Mouse (Mus musculus) cerebellum, postnatal 36 days (tissue): ENCODE data around the gene Usp13.

Experiments
- DNase-seq, 2 experiments: peaks; one replicate each; pipeline ENCODE4 v3.0.0; 2021 to 2022; ENCODE audit warnings: mixed read lengths in 2 of 2

Gene Usp13

GRCm38 (mm10) chr3:32817357-32818326, at the start of gene Usp13:
Gene Usp13, plus strand, starts transcription at chr3:32817546.
- peak; percentile 71 to 73 for DNase-seq

- DNase-seq: no peak
Measured at GRCm38 (mm10) chr3:32770781-32771180, 46.6 kb upstream of the Usp13 start.

DNA sequence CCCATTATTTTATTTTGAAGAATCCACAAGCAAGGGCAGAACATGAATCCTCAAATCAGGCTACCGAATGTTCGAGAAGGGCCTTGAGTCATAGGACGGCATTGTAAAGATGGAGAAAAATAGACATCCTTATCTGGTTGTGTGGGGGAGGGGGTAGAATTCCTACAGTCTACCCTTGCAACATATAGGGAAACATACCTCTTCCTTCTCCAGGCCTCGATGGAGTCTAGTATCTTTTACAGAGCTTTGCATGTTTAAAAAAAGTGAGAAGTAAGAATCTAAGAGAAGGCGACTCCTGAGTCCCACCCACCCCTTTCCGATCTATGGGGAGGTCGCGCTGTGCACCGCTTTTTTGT, 367 bp upstream of the Usp13 start:
- DNase-seq: no peak

- DNase-seq: peak in 1 of 2 experiments; percentile 10
Measured at GRCm38 (mm10) chr3:32818327-32818900, 1.1 kb downstream of the Usp13 start.

DNA sequence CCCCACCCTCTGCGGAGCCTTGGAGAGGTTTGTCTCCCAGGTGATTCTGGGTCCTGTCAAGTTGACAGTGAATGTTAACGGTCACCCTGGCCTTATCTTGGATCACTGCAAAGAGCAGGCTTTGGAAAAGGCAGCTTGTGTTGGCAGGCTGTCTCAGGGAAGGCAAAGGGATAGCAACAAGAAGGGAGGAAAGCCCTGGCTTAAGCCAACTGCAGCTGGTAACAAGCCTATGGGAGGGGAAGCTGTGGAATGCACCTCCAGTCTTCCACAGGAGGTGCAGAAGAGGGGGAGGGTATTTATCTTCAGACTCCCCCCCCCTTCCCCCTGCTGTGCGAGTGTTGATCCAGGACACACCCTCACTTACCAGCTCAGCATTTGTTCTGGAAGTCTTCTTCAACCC, 5.3 kb downstream of the Usp13 start:
- no peak for DNase-seq

DNA sequence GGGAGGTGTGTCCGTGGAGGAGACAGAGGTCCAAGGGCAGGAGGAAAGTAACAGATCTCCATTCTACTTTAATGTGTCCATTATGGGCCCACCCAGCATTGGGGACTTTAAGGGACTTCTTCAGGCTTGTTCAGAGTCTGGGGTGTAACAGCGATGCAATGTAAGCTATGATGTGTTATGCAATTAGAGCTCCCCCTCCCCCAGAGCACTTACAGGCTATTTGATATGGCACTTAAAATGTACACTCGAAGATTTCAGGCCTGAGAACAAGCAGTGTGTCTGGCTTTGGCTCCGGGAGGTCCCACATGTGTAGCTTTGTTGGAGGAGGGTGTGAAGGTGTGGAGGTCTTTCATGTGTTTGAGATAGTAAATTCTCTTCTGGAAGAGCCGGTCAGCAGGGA, 7.6 kb downstream of the Usp13 start:
- DNase-seq: no peak

- DNase-seq: no peak
Measured at GRCm38 (mm10) chr3:32825964-32826479, 8.7 kb downstream of the Usp13 start.

- peak; percentile 21 to 34 for DNase-seq
Measured at GRCm38 (mm10) chr3:32826701-32827100, 9.4 kb downstream of the Usp13 start.

GRCm38 (mm10) chr3:32833871-32834270, 16.5 kb downstream of the Usp13 start:
- no peak for DNase-seq

GRCm38 (mm10) chr3:32837847-32838246, 20.5 kb downstream of the Usp13 start:
- no peak for DNase-seq

- no peak for DNase-seq
Measured at GRCm38 (mm10) chr3:32856362-32857107, 39.2 kb downstream of the Usp13 start.

DNA sequence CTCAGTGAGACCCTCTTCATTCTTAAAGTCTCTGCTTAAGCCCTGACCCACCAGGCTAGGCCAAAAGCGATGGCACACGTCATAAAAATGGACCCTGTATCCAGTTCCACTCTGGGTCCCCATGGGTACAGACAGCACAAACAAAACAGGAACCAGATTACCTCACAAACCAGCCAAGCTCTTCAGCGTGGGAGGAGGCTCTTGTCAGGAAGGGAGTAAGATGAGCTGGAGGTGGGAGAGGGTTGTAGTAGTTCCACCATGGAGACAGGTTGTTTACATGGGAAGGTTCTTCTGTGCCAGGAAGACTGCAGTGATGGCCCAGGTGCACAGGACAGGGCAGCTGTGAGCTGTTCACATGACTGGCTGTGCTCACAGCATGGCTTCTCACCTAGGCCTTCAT, 53.7 kb downstream of the Usp13 start:
- DNase-seq: no peak

- no peak for DNase-seq
Measured at GRCm38 (mm10) chr3:32886386-32886785, 69.0 kb downstream of the Usp13 start.

GRCm38 (mm10) chr3:32888886-32889285, 71.5 kb downstream of the Usp13 start:
- DNase-seq: no peak

DNA sequence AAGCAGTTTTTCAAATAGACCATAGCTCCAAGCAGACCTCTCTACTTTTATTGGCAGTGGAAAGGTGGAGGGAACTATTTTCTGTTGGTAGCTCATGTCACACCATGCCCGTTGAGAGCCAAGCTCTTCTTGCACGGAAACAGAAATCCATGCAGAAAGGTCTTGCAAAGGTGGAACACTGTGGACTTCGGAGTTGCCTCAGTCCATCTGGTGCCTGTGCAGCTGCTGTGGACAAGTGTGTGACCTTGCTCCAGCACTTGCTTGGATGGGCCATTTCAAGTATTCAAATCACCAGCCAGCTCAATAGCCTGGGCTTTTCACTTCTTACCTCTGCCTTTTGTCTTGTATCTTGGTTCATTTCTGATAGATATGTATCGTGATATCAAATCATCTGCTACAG, 72.8 kb downstream of the Usp13 start:
- DNase-seq: no peak

DNA sequence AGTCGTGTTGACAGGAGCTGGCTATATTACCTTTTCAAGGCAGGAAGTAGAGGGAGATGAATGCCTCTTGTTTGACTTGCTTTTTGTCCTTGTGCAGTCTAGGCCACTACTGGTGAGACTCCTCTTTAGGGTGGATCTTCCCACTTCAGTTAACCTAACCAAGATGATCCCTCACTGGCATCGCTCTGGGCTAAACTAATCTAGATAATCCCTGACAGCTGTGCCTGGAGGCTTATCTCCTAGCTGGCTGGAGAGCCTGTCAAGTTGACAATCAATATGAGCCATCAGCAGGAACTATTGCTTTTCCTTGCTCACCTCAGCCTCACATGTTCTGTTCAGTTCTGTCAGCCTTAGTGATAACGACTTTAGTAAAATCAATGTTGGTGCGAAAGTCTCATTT, 86.1 kb downstream of the Usp13 start:
- DNase-seq: no peak

GRCm38 (mm10) chr3:32904599-32904998, 87.3 kb downstream of the Usp13 start:
- DNase-seq: no peak

- no peak for DNase-seq
Measured at GRCm38 (mm10) chr3:32905850-32906779, 88.8 kb downstream of the Usp13 start.

- no peak for DNase-seq
Measured at GRCm38 (mm10) chr3:32908400-32908799, 91.1 kb downstream of the Usp13 start.

DNA sequence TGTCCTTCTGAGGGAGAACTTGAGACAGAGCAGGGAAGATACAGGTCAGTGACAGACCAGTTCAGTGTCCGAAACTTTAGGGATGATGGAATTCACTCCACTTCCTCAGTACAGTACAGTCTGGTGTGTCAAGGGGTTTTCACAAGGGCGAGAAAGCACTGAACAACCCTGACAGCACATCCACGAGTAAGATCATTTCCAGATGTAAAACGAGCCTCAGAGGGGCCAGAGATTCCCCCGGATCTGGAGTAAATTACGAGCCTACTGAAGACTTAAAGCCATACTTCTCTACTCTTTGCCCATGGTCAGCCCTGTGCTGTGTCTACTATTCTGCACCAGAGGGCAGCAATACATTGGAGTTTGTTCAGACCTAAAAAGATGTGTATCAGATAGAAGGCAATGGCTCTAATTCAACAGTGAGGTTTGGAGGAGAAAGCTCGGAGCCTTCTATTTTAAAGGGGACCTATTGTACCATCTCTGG, 92.8 kb downstream of the Usp13 start:
- peak in 1 of 2 experiments; percentile 3 for DNase-seq

DNA sequence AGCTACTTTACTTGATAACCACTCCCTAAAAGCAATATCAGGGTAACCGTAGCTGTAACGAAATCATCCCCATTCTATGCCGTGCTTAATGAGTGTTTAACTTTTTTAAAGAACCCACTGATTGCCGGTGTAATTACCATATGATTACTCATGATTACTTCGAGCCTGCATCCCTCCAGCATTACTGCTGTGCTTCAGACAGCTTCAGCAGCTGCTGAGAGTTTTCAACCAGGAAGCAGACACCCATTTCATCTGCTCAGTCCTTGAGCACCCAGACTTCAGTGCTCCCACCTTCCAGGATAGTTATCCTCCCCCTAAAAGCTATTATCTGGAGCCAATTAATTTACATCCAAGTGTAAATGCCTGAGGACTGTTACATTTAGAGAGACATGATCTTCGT, 106.8 kb downstream of the Usp13 start:
- no peak for DNase-seq
